Mouse (Mus musculus) cerebellum, adult 9-11 months (tissue): ENCODE results near the gene Spaca4.
A peak's percentile ranks its signal among the peaks of the same experiment; 100 is the strongest.

Source experiments
- DNase-seq: peaks from one replicate; pipeline ENCODE4 v3.0.0; 2022

Gene Spaca4

DNA sequence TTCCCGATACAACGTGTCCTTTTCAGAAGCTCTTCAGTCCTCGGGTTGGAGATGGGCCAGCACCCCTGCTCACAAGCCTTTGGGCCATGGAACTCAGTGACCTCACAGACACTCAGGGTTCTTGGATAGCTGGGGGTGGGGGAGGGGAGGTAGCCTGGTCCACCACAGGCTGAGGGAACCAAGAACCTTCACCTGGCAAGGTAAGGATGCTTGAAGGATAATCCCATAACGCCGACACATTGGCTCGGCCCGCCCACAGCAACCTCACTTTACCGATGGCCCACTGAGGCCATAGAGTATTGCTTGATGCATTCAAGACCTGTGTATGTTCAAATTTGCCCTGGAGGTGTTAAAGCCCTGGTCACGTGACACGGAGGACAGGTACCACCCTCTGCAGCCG, at the start of gene Spaca4:
Gene Spaca4 (minus strand): TSS at position 101 of the 400 bp plus-strand sequence.
- DNase-seq = no peak

DNA sequence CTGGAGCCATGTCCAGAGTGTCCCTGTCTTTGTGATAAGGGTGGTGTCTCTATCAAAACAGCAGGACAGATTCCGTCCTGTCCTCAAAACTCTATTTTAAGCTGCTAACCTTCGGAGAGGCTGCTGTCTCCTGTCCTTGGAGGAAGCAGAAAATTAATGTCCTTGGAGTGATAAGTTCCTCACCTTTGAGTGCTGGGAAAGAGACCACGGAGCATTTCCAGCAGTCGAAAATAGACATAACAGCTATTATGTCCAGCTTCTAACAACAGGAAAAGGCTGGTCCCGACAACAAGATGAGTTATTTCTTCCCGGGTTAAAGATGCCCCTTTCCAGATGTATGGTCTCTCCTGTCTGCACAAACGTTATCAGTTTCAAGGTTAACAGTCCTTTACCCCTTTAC, 49.6 kb upstream of the Spaca4 start:
- no peak for DNase-seq

DNA sequence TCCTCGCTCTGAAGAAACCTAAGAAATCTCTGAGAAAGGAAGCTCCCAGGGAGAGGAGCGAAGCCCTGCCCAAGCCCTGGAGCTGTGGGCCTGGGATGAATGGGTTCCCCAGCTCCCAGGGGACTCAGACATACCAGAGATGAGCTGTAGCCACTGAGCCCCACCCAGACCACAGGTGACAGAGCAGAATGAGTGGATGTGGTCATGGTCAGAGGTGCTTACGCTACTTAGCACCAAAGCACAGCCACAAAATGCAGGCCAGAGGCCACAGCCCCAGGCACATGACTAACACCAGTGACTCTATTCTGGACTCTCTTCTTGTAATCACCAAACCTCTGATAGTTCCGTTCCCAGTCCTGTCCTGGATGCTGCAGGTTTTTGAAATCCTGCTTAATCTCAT, 45.5 kb upstream of the Spaca4 start:
- no peak for DNase-seq

DNA sequence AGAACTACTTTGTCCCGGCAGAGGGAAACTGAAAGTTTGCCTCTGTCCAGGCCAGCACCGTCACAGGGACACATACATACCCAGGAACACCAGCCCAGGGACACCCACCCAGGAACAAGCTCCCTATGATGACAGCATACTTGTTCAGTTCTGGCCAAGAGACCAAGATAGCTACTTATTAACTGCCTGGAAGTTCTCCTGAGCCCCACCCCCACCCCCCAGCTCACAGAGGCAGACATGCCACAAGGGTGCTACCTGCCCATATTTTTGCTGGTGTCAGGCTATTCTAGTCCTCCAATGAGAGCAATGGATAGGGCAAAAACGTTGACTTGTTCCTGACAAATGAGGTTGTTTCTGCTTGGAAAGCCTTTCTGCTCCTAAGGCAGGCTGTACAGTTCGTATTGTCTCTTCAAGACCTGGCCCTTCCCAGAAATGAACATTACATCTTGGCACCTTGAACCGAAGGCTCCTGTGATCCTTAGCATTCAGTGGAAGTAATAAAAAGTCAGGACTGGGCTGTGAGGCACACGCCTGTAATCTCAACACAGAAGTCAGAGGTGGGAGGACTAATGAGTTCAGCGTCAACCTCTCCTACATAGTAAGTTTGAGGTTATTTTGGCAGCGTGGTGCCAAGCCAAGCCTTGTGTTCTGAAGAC, 44.9 kb upstream of the Spaca4 start:
- DNase-seq = no peak

DNA sequence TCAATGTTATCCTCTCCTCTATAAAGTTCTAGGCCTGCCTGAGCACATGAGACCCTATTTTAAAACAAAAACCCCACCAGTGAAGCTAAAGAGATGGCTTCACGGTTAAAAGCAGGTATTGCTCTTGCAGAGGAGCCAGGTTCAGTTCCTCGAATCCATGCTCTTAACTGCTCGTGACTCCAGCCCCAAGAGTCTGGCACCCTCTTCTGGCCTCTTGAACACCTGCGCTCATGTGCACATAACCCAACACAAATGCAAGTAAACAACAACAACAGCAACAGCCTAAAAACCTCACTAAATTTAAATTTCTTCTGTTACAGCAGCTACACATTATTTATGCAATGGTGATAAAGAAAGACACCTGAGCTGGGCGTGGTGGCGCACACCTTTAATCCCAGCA, 41.9 kb upstream of the Spaca4 start:
- no peak for DNase-seq

DNA sequence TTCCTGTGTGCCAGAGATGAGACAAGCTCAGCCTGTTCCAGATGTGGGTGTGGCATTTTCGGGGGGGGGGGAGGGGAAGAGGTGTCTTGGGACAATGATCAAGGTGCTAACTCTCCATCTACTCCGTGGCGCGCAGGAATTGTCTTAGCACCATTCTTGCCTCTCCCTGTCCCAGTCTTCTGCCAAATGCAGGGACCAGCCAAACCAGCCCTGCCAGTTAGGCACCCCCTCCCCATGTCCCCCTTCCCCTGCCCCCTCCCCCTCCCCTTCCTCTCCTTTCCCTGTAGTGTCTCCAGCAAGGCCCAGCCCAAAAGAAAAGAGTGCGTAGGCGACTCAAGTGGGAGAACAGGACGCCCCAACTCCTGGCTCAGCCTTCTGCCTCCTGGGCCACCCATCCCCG, 41.2 kb upstream of the Spaca4 start:
- no peak for DNase-seq

DNA sequence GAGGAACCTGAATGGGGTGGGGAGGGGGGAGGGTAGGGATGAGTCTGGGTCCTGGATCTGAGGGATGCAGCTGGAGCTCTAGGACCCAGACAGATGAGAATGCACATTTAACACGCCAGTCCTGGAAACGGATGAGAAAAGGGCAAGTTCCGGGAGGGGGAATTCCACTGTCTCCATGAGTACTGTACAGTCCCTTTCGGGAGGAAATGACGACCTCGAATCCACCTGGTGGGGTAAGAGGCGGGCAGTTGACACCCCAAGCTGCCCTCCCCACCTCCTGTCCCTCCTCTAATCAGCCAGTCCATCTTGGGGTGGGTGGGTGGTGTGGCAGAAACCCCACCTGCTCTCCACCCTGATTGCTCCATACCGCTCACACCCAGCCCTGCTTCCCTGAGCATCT, 40.4 kb upstream of the Spaca4 start:
- DNase-seq = no peak

DNA sequence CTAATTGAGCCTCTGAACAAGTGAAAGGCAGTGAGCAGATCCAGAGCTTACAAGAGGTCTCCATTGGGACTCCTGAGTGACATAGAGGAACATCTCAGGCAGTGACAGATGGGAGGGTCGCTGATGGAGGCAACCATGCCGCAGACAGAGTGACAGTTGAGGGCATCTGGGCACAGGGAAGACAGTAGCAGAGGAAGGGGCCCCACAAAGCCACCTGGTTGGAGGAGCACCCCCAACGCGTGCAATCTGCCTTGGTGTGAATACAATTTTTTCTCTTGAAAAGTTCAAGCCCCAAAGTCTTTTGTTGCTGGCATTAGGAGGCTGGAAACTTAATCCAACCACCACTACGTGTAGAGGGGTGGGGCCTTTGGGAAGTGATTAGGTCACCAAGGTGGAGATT, 34.5 kb upstream of the Spaca4 start:
- DNase-seq = no peak

DNA sequence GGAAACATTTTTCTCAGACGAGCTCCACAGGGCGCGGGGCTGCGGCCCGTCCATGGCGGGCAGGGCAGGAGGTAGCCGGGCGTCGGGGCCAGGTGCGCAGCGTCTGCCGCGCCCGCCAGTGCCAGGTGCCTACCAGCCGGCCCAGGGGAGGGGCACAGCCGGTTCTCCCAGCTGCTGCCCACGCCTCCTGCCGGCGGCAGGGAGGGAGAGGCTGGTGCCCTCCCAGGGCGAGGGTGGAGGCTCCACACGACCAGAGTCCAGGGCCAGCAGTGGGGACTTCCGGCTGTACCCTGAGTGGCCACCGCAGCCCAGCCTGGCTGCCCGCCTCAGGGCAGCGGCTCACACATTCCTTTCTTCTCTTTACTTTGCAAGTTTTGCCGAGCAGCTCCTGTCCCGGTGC, 33.8 kb upstream of the Spaca4 start:
- DNase-seq = no peak

DNA sequence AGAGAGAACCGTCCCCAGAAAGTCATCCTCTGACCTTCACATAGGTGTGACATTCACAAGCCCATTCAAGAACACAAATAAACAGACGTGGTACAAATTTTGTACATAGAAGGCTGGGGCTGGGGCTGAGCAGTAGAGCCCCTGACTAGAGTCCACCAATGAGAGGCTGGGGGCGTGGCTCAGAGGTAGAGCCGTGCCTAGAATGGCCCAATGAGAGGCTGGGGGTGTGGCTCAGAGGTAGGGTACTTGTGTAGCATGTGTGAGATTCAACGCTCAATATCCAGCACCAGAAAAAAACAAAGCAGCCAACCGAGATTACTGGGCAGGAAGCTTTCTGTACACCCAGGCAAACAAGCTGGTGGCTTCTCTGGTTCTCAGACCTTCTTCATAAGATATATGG, 30.1 kb upstream of the Spaca4 start:
- DNase-seq = no peak

DNA sequence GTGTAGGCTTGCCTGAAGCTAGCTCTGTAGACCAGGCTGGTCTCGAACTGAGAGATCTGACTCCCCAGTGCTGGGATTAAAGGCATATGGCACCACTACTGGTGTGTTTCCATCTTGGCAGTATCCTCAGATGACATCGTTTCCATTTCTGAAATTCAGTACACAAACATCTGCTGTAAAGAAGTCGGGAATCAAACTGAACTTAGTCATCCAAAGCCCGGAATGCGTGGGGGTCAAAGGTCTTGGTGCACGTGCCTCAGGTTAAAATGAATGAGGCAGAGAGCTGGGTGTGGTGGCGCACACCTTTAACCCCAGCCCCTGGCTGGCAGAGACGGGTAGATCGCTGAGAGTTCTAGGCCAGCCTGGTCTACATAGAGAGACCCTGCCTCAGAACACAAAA, 24.5 kb upstream of the Spaca4 start:
- DNase-seq = no peak

DNA sequence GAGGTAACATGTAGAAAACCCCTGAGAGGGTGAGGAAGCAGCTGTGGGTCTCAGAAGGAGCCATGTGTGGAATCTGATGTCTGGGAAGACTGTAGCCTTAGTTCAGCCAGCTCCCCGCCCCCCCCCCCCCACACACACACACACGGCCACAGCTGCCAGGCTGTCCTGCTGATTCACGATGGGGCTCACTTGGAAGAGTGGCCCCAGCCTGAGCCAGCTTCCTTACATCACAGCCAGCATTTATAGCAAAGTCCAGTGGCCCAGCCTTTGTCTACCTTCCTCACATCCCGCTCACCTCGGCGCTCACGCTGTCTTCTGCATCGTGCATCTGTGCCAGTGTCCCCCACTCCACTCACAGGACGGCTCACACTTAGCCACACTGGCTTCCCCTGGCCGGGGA, 23.8 kb upstream of the Spaca4 start:
- DNase-seq = no peak

DNA sequence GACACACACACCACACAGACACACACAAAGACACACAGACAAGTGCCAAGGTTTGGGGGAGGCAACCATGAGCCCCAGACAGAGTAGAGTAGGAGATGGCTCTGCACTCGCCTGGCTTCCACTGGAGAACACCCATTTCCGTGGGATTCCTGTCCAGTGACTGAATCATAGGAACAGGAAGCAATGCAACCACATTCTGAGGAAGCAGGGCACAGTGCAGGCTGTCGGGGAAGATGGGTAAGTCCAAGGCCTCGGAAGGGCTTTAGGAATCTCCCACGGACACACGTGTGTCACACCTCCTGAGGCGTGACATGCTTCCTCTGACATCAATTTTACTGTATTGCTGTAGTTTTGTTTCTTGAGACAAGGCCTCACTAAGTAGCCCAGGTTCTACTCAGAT, 22.5 kb upstream of the Spaca4 start:
- DNase-seq = no peak

DNA sequence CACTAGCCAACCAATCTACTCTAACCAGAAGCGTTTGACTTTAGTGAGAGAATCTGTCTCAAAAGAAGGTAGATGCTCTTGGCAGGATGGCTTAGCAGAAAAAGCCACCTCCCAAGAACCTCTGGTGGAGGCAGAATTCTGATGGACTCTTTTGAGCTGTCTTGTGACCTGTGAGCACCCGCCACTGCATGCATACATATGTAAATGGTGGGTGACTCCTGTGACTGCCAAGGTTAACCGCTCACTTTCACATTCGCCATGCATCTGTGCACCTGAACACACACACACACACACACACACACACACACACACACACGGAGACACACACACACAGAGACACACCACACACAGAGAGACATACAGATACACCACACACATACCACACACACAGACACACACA, 21.8 kb upstream of the Spaca4 start:
- no peak for DNase-seq

DNA sequence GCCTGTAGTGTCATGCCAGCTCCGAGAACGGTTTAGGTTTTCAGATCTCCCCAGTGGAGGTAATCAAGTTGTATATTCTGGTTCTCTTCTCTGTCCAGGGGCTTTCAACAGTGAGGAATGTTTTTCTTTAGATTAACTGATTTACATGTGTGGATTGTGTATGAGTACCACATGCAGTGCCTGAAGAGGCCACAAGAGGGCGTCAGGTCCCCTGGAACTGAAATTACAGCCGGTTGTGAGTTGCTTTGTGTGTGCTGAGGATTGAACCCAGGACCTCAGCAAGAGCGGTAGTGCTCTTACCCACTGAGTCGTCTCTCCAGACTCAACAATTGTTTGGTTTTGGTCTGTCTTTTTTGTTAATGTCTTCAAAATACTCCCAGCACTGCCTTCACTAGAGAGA, 20.9 kb upstream of the Spaca4 start:
- DNase-seq = no peak

DNA sequence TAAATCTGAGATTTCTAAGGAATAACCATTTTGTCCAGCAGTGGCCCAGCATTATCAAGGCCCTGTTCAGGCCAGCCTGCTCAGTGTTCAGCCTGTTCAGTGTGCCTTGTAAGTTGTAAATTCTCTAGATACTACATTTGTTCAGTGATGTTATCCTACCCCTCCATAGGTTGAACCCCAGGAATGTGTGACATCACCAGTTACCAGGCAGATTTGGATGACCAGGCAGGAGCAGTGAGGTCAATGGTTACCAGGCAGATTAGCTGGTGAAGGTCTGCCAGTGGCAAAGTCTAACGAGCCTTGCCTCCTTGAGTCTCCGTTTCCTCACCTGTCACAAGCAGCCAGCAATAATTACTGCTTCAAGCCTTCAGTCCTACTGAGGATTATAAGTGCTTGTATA, 18.8 kb upstream of the Spaca4 start:
- DNase-seq = peak; percentile 82

DNA sequence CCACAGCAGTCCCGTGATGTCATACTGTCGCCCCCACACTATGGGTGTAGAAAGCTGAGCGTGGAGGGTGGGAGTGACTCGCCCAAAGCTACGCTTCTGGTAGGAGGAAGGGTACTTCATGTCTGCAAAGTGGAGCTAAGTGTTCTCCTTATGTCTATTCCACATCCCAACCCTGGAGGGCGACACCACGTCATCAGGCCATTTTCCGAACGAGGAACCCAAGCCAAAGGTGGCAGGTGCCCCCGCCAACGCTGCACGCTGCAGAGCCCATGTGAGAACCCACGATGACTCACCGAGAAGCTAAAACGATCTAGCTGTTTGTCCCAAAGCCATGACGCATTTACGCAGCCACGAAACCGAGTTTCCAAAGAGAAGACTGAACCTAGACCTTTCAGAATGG, 16.7 kb upstream of the Spaca4 start:
- peak; percentile 40 for DNase-seq

DNA sequence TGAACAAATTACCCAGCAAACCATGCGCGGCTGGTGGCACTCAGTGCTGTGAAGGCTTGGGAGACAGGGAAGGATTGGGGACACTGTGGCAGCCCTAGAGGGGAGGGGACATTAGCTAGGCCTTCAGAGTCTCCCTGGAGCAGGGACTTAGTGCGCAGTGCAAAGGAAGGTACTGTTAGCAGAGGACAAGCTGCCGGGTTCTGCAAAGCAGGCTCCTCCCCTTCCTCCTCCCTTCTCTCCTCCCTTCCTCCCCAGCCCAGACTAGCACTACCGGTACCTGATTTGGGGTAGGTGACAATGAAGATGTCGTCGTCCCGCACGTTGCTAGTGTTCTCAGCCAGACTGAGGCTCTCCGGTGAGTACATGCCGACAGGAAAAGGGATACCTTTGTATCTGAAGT, 16.2 kb upstream of the Spaca4 start:
- DNase-seq = no peak

DNA sequence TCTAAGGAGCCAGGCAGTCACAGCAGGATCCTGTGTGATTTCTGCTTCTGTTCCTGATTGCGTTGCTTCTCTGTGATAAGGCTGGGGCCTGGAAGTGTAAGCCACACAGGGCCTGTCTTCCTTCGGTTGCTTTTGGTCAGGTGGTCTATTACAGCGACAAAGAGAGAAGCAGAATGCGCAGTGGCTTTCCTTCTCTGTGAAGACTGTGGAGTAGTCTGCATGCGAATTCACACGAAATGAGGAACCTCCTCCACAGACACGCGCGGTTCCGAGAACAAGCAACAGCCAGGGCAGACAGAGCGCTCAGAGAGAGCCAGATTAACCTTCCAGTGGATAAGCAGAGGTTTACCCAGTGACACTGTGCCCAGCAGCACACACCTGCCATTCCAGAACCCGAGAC, 15.7 kb upstream of the Spaca4 start:
- no peak for DNase-seq

DNA sequence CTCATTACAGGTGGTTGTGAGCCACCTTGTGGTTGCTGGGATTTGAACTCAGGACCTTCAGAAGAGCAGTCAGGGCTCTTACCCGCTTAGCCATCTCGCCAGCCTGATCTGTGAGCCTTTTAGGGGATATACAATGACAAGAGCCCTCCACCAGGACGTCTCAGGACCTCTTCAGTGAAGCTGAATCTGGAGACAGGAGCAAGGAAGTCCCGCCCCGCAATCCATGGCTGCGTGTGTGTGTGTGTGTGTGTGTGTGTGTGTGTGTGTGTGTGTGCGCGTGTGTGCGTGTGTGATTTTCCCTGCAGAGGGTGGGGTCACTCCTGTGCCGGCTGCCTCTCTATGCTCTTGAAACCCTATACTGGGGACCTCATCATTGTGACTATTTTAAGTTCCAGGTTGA, 14.2 kb upstream of the Spaca4 start:
- DNase-seq = no peak

DNA sequence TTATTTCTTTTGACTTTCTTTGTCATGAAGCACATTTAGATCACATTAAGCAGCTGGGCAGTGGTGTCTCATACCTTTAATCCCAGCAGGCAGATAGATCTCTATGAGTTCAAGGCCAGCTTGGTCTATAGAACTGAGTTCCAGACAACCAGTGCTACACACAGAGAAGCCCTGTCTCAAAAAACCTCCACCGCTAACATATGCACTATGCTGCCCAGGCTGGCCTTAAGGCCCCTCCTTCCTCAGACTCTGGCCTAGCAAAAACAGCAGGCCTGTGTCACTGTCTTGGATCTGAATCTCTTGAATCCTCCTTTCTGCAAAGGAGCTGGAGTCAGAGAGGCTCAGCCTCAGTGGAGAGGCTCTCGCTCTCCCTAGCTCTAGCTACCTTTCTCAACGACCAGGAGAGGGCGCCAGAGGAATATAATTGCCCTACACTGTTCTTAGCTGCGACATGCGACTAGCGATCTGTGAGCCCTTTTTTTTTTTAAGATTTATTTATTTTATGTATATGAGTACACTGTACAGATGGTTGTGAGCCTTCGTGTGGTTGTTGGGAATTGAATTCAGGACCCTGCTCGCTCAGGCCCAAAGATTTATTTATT, 13.7 kb upstream of the Spaca4 start:
- peak; percentile 81 for DNase-seq

DNA sequence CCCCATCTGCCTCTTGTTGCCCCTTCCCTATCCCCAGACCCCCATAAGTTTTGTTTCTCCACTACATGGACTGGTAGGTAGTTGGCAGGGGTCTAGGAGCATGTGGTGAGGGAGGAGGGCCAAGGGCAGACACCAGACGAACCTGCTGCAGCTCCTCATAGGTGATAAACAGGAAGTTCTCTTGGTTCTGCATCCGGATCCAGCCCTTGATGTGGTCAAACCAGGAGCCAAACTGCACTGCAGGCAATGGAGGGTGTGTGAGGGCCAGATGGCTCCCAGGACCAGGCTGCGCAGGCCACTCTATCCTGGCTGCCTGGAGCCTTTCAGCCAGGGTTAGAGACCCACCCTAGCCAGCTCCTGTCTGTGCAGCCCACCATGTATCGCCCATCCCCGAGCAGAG, 7.9 kb upstream of the Spaca4 start:
- no peak for DNase-seq

DNA sequence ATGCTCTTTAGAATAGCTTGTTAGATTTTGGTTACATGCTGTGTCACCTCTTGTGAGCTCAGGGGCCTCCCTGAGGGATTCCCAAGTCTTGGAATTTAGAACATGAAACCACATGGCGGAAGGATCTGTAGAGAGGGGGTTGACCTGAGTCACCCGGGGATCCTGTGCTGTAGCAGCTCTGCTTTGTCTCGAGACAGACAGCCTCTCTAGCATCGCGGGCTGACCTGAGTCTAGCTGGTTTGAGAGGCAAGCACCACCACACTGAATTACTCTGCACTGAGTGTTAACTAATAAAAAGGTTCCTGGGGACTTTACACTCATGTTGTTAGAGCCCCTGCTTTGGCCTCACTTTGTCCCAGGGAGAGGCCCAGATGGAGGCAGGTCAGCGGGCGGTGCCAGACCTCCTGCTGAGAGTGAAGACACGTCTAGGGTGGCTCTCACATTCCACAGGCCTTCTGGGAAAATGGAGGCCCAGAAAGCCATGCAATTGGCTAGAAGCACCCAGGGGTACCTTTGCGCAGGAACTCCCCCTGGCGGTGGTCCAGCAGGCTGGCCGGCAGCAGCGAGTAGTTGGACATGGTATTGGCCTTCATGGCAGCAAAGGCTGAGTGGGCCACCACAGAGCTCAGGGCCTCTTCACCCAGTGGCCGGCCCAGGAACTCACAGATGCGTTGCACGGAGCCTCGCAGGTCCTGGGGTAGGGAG, 5.3 kb upstream of the Spaca4 start:
- no peak for DNase-seq

DNA sequence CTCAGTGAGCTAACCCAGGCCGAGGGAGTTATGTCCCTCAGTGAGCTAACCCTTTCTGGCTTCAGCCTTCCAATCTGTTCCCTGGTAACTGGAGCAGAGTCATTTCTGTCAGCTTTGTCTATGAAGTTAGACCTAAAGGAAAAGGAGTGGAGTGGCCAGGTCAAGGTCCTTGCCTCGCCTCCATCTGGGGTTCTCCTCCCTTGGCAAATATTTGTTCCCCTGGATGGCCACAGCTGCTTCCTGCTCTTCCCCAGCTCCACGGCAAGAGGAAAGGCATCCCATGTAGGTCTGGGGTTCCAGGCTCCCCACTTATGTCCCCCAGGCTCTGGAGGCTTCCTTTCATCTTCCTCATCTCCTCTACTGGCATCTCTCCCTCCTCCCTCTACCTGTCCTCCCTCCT, 2.0 kb upstream of the Spaca4 start:
- DNase-seq = no peak

DNA sequence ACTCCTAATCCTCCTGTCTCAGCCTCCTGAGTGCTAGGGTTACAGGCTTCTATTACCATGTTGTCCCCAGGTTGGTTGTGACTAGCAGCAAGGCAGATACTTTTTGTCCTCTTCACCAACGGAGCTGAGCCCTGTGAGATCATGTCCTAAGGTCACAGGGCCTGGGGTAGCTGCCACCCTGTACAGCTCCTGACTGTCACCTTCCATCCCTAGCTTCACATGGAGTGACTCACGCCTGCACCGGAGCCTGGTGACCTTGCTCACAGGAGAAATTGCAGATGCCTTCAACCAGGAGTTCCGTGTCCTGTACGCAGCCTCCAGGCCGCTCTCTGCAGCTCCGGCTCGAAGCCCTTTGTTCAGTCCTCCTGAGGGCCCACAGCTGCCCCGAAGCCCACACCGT, 806 bp upstream of the Spaca4 start:
- no peak for DNase-seq
